Mouse (Mus musculus): ENCODE measurements around the gene Nxn.

Gene Nxn

DNA sequence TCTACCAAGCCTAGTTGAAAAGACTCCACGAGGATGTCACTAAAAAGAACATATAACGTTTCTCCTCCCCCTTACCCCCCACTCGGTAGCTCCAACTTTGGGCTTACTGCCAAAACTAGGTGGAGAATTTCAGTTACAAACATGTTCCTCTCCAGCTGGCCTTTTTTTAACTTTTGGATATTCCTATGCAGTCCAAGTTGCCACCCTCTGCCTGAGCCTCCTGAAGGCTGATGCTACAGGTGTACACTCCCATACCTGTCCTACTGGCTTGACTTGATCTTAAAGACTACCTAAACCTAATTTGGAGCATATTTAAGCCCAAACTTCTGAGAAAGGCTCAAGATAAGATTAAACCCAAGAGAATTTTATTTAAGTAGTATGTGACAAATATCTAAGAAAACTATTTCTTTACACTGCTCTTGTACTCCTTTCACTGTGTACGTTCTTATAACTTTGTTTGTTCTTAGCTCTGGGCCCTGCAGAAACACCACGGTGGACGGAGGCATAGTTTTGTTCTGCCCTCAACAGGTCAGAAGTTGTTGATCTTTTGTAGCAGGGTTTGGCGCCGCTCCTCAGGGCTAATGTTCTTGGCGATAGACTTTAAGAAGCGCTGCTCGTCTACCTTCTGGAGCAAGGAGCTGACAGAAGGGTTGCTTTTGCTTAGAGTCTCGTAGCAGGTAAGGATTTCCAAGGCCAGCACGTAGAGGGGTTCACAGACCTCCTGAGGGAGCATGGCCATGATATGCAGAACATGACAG lies 188.5 kb downstream of the Nxn start:
- DNase-seq: no peak

All from kidney, postnatal 4 days (tissue).